Mouse (Mus musculus): Measurements from ENCODE around the gene BC025920. TPM values are rescaled to one million over a fixed set of nuclear protein-coding genes. Genes with fewer than 3 reads are reported as not detected.

The BC025920 gene
- total and polyA plus RNA-seq, 3 experiments = 1.4 to 2.3 (median 1.6) TPM

- no peak overlapping the region for H3K9ac ChIP-seq (ENCODE audit: insufficient read depth, low read depth)
- no peak overlapping the region for H3K4me3 ChIP-seq (replicated peaks in 1 of 3; ENCODE audit: low read depth in 2 of 3, low read length in 2 of 3, poor library complexity in 1 of 3)
- H3K4me1 ChIP-seq (ENCODE audit: control insufficient read depth in 1 of 2, insufficient read depth in 2 of 2) = no peaks in the 10 kb centered on the region
- peaks cover 0 to 6% of the 10 kb centered on the region in 2 experiments for H3K36me3 ChIP-seq (replicated peaks in 1 of 2; ENCODE audit: control insufficient read depth in 1 of 2, insufficient read depth in 1 of 2, low read length in 1 of 2)
- TF ChIP-seq UBTF (IDR thresholded peaks at IDR 0.05; ENCODE audit: low read depth, low read length) = no peak
- TF ChIP-seq MXI1 (IDR thresholded peaks at IDR 0.05; ENCODE audit: low read depth, low read length) = no peak
- no peak for TF ChIP-seq CTCF (conservative IDR thresholded peaks at IDR 0.05 in 1 of 2, IDR thresholded peaks at IDR 0.05 in 1 of 2; ENCODE audit: low read depth in 2 of 2, low read length in 2 of 2)
- TF ChIP-seq JUN (IDR thresholded peaks at IDR 0.05; ENCODE audit: insufficient read depth, low read depth, low read length) = no peak
- TF ChIP-seq NRF1 (IDR thresholded peaks at IDR 0.05; ENCODE audit: low read depth, low read length) = no peak
- no peak for TF ChIP-seq TBP (conservative IDR thresholded peaks at IDR 0.05; ENCODE audit: low read depth, low read length)
- no peak for TF ChIP-seq RCOR1 (conservative IDR thresholded peaks at IDR 0.05; ENCODE audit: low read depth, low read length)
- no peak for TF ChIP-seq NELFE (IDR thresholded peaks at IDR 0.05; ENCODE audit: low read depth, low read length)
- no peak for TF ChIP-seq CHD2 (IDR thresholded peaks at IDR 0.05; ENCODE audit: low read length)
- TF ChIP-seq KAT2A (IDR thresholded peaks at IDR 0.05; ENCODE audit: insufficient replicate concordance, low read length) = no peak
- no peak for TF ChIP-seq PAX5 (IDR thresholded peaks at IDR 0.05; ENCODE audit: low read length)
- TF ChIP-seq ETS1 (conservative IDR thresholded peaks at IDR 0.05; ENCODE audit: low read depth, low read length) = no peak
- no peaks in the 10 kb centered on the region for H3K9me3 ChIP-seq (replicated peaks; ENCODE audit: low read length)
- DNase-seq (ENCODE audit: extremely low read depth) = no peak
- dilution Hi-C loops (cut with MboI; ENCODE audit: extremely low pct_ligation_motif_present, extremely low pct_unique_long_range_greater_than_20kb, low sequenced_read_pairs) = no loop called here
- no peaks in the 10 kb centered on the region for H3K79me2 ChIP-seq (replicated peaks; ENCODE audit: control insufficient read depth, extremely low read depth, insufficient read depth, poor library complexity, severe bottlenecking)
- H3K27me3 ChIP-seq (replicated peaks) = peaks cover 3% of the 10 kb centered on the region
- no peak overlapping the region for H3K27ac ChIP-seq (ENCODE audit: insufficient read depth, low read depth)
- no peak overlapping the region for H3K4me2 ChIP-seq (ENCODE audit: insufficient read depth, low read depth, poor library complexity, severe bottlenecking)
- in situ Hi-C loops (cut with MboI; ENCODE audit: low pct_ligation_motif_present, low pct_unique_long_range_greater_than_20kb, low sequenced_read_pairs) = no loop called here
These were observed 9.4 kb downstream of the BC025920 start for GRCm38 (mm10) chr10:81615486-81615885.

GRCm38 (mm10) chr10:81619976-81620375 is 13.9 kb downstream of the BC025920 start:
- Histone ChIP-seq H3K4me1 (ENCODE audit: control insufficient read depth in 1 of 2, insufficient read depth in 2 of 2) (peaks cover 0 to 19% of the 10 kb centered on the region in 2 experiments; a peak in 3 of 4 replicates), H3K79me2 (replicated peaks; ENCODE audit: control insufficient read depth, extremely low read depth, insufficient read depth, poor library complexity, severe bottlenecking) (no peaks in the 10 kb centered on the region), H3K9ac (ENCODE audit: insufficient read depth, low read depth) (no peak overlapping the region), H3K4me2 (ENCODE audit: insufficient read depth, low read depth, poor library complexity, severe bottlenecking) (no peak overlapping the region), H3K27ac (ENCODE audit: insufficient read depth, low read depth) (no peak overlapping the region), H3K4me3 (replicated peaks in 1 of 3; ENCODE audit: low read depth in 2 of 3, low read length in 2 of 3, poor library complexity in 1 of 3) (no peak overlapping the region), H3K9me3 (replicated peaks; ENCODE audit: low read length) (no peaks in the 10 kb centered on the region), H3K27me3 (replicated peaks) (peaks cover 3% of the 10 kb centered on the region), H3K36me3 (replicated peaks in 1 of 2; ENCODE audit: control insufficient read depth in 1 of 2, insufficient read depth in 1 of 2, low read length in 1 of 2) (peaks cover 19 to 49% of the 10 kb centered on the region in 2 experiments)
- in situ Hi-C loops (cut with MboI; ENCODE audit: low pct_ligation_motif_present, low pct_unique_long_range_greater_than_20kb, low sequenced_read_pairs) = no loop called here
- dilution Hi-C loops (cut with MboI; ENCODE audit: extremely low pct_ligation_motif_present, extremely low pct_unique_long_range_greater_than_20kb, low sequenced_read_pairs) = no loop called here
- no peak for DNase-seq (ENCODE audit: extremely low read depth)
- no peak for TF ChIP-seq CHD2 (IDR thresholded peaks at IDR 0.05; ENCODE audit: low read length)
- no peak for TF ChIP-seq NELFE (IDR thresholded peaks at IDR 0.05; ENCODE audit: low read depth, low read length)
- no peak for TF ChIP-seq ZMIZ1 (IDR thresholded peaks at IDR 0.05; ENCODE audit: low read depth, low read length)
- no peak for TF ChIP-seq KAT2A (IDR thresholded peaks at IDR 0.05; ENCODE audit: insufficient replicate concordance, low read length)
- TF ChIP-seq MAX (IDR thresholded peaks at IDR 0.05; ENCODE audit: low read length) = no peak
- TF ChIP-seq MXI1 (IDR thresholded peaks at IDR 0.05; ENCODE audit: low read depth, low read length) = no peak
- TF ChIP-seq ELF1 (IDR thresholded peaks at IDR 0.05; ENCODE audit: low read depth, low read length) = no peak
- TF ChIP-seq UBTF (IDR thresholded peaks at IDR 0.05; ENCODE audit: low read depth, low read length) = no peak
- TF ChIP-seq RAD21 (IDR thresholded peaks at IDR 0.05; ENCODE audit: low read depth, low read length) = no peak
- no peak for TF ChIP-seq NRF1 (IDR thresholded peaks at IDR 0.05; ENCODE audit: low read depth, low read length)
- TF ChIP-seq ZNF384 (IDR thresholded peaks at IDR 0.05; ENCODE audit: low read depth, low read length) = no peak
- TF ChIP-seq RCOR1 (conservative IDR thresholded peaks at IDR 0.05; ENCODE audit: low read depth, low read length) = no peak
- no peak for TF ChIP-seq MAFK (IDR thresholded peaks at IDR 0.05; ENCODE audit: insufficient replicate concordance, low read length)
- no peak for TF ChIP-seq JUND (conservative IDR thresholded peaks at IDR 0.05; ENCODE audit: low read depth, low read length)
- TF ChIP-seq USF2 (conservative IDR thresholded peaks at IDR 0.05; ENCODE audit: low read depth, low read length) = no peak

Measured in CH12.LX (cell line).